Mouse (Mus musculus): ENCODE measurements at regions not wholly inside any gene's neighbourhood (a gene's known extent, or its start where the extent isn't known, plus 50 kb on each side); places are given as distances from the start of the nearest gene placed in this dataset.

- DNase-seq (ENCODE audit: low read depth), result no peak
These were observed 155.6 kb downstream of the Efnb1 start for GRCm38 (mm10) chrX:99291423-99291963.

DNA sequence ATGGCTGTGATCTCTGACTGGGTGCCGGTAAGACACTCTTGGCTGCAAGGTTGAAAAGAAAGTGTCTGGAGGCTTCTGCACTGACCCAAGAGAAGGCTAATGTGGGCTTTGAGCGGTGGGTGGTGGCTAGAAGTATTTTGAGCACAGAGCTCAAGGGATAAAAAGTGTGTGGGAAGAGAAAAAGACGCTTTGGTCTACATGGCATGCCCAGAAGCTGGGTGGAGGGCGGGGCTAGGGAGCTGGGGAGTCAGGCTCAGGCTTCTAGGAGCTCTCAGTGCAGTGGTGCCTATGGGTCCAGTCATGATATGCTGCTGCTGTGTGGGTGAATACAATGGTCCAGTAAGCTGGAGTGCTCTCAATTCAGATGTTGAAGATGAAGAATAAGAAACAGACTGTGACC, 152.1 kb downstream of the Efnb1 start:
- no peak for DNase-seq (ENCODE audit: low read depth)

DNA sequence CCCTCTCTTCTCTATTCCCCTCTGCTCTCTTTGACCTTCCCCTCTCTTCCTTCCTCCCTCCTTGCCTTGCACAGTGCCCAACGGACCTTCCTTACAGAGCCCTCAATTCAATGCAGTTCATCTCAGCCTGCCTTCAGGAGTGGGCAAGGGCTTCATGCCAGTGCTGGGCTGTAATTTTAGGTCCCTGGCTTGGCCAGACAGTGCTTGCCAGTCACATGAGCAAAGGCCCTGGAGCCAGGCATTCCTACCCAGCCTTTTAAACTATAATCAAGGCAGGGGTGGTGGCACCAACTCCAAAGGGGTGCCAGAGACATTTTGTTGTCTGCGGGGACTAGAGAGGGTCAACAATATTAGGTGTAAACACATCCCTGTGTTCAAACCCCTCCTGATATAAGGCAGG, 150.9 kb downstream of the Efnb1 start:
- DNase-seq (ENCODE audit: low read depth), result no peak

DNA sequence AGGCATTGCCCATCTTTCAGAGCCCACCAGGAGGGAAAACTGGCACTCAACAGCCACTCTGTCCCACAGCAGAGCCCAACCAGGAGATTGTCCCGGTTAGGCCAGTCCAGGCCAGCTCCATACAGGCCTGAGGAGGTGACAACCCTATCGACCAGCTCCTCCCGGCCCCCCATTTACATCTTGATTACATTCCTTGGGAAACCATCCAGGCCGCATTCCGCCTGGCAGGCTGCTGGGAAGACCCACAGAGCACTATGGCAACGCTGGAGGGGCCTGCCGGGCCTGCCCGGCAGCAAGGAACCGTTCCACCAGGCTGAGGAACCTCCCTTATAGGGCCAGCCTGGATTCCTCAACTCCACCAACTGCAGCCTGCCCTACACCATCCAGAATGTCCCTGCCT, 149.7 kb downstream of the Efnb1 start:
- DNase-seq (ENCODE audit: low read depth), result no peak

- no peak for DNase-seq (ENCODE audit: low read depth)
These were observed 145.1 kb downstream of the Efnb1 start for GRCm38 (mm10) chrX:99280991-99281390.

DNA sequence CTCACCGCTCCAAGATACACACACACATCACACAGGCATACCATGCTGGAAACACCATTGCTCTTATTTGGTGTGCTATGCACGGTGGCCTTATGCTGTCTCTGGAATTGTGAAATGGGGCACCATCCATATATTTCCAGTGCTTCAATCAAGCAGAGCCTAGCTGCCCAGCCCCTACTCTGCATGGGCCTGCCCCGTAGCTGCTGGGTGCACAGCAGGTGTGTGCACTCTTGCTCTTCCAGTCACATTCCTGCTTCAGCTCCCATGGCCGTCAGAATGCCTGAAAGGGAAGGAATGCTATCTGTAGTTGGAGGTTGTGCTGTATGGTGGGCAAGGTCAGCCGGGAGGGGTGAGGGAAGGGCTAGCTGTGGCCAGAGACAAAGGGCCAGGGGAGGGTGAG, 144.6 kb downstream of the Efnb1 start:
- DNase-seq (ENCODE audit: low read depth), result no peak

DNA sequence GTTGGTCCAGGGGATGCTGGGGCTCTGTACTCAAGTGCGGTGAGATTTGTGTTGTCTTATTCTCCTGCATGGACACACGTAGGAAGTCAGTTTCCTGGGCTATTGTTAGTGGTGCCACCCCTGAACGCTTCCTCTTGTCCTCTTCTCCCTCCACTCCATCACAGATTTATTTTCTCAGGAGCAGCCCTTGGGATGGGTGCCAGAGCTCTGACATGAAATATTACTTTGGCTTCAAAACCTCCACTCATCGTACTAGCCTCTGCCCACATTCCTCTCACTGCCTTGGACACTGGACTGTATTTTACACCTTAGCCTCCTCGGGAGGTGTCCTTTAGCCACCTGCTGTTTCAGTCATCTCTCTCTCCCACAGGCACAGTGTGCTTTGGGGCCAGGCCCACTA, 139.6 kb downstream of the Efnb1 start:
- DNase-seq (ENCODE audit: low read depth), result no peak

GRCm38 (mm10) chrX:99271908-99272307, 136.0 kb downstream of the Efnb1 start:
- no peak for DNase-seq (ENCODE audit: low read depth)

GRCm38 (mm10) chrX:99249038-99249607, 113.2 kb downstream of the Efnb1 start:
- no peak for DNase-seq (ENCODE audit: low read depth)

DNA sequence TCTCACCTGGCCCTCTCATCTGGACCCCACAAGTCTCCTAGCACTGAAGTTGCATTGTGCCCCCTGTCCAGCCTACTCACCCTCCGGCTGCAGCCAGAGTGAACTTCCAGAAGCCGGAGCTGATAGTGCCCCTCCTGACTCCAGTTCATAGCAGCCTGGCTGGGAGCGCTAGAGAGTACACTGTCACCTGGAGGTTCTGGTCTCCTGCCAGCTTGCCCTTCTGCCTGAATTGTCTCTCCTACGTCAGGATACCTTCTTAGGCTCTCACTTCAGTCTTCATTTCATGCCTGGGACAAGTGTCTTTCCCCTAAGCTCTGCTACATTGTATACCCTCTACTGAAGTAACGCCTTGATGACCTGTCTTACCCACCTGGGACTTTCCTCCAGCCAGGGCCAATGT, 112.3 kb downstream of the Efnb1 start:
- DNase-seq (ENCODE audit: low read depth), result no peak

DNA sequence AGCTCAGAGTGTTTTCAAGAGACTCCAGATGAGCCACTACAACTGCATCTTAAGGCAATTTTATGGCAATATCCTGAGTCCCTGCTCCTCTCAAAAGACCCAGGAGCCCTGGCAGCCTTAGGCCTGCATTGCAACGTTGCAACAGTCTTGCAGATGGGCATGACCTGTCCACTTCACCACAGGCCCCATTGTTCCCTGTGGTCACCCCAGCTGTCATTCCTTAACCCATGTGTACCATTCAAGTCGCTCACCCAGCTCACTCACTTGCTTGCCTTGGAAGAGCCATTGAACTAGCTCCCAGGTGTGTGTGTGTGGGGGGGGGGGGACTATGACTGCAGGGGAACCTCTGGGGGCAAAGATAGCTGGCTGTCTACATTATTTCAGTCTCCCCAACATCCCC, 110.8 kb downstream of the Efnb1 start:
- DNase-seq (ENCODE audit: low read depth), result no peak

DNA sequence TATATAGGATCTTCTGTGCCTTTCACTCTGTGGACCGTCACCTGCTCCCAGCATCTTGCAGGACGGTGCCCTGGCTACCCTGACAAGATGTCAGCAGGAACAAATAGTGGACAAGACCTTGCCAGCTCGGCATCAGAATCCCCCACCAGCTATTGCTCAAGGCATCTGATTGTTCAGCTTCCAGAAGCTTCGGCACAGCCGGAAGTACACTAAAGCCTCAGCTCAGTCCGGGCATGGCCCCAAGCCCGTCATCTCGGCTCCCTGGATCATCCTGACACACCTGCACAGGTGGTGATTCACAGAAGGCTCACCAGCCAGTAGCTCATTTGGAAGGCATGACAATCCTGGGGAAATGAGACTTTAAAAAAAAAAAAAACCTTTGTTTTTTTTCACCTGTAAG, 110.1 kb downstream of the Efnb1 start:
- no peak for DNase-seq (ENCODE audit: low read depth)

GRCm38 (mm10) chrX:99245541-99245940, 109.6 kb downstream of the Efnb1 start:
- DNase-seq (ENCODE audit: low read depth), result no peak

GRCm38 (mm10) chrX:99243251-99243650, 107.3 kb downstream of the Efnb1 start:
- no peak for DNase-seq (ENCODE audit: low read depth)

DNA sequence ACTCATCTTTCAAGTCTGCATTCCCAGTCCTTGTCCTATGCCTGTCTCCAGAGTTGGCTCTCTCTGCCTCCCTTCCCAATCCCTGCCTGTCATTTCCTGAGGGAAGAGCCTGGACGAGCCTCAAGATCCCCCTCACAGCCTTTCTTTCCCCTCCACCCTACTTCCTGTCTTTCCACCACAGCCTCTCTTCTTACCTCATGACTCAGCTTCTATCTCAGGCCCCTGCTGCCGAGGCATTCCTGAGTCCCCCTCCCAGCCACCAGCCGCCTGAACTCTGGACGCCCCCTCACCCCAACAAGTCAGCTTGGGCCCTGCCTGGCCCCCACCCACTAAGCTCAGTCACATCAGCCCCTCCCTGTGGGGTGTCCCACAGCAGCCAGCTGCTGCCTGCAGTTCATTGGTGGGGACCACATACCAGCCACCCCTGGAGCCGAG, 105.8 kb downstream of the Efnb1 start:
- DNase-seq (ENCODE audit: low read depth), result no peak

GRCm38 (mm10) chrX:99233035-99233434, 97.1 kb downstream of the Efnb1 start:
- no peak for DNase-seq (ENCODE audit: low read depth)

- no peak for DNase-seq (ENCODE audit: low read depth)
These were observed 96.4 kb downstream of the Efnb1 start for GRCm38 (mm10) chrX:99232331-99232730.

GRCm38 (mm10) chrX:99225111-99225752, 89.3 kb downstream of the Efnb1 start:
- no peak for DNase-seq (ENCODE audit: low read depth)

DNA sequence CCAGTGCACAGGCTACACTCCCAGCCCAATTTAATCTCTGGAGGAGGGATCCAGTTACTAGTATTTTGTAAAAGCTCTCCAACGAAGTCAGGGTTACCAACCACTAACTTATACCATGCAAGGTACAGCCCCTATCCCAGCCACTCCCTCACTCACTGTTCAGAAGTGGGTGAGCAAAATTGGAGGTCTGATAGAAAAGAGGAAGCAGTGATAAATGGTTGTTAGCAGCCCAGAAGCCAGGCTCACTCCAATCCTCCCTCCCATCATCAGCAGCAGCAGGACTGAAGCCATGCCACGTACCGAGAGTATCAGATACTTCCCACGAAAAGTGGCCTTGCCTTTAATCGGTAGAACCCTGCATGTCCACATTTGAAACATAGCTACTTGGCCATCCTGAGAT, 86.1 kb downstream of the Efnb1 start:
- DNase-seq (ENCODE audit: low read depth), result no peak

- no peak for DNase-seq (ENCODE audit: low read depth)
These were observed 84.9 kb downstream of the Efnb1 start for GRCm38 (mm10) chrX:99220674-99221455.

- DNase-seq (ENCODE audit: low read depth), result no peak
These were observed 82.3 kb downstream of the Efnb1 start for GRCm38 (mm10) chrX:99218213-99218612.

GRCm38 (mm10) chrX:99216633-99217459, 80.9 kb downstream of the Efnb1 start:
- no peak for DNase-seq (ENCODE audit: low read depth)
